Mouse (Mus musculus) hindbrain, embryonic 12.5 days (tissue): ENCODE results near the gene Ak2. TPM values are rescaled to one million over a fixed set of nuclear protein-coding genes. Genes with fewer than 3 reads are reported as not detected.
A peak's percentile ranks its signal among the peaks of the same experiment; 100 is the strongest.

ENCODE experiments used
- ATAC-seq: fragments of 200-750 bp; cut with Nextera tagmentation; 2 replicates; pipeline ENCODE4 v1.8.0; 2017; ENCODE audit warnings: moderate TSS enrichment; ENCODE audit not compliant: low FRiP score
- H3K27ac ChIP-seq: fragments of 300-500 bp; sonication (generic); 2 replicates; pipeline ENCODE4 v1.5.1; 2016; ENCODE audit warnings: mild to moderate bottlenecking
- H3K27me3 ChIP-seq: fragments of 300-500 bp; sonication (generic); 2 replicates; pipeline ENCODE4 v1.6.1; 2016; ENCODE audit warnings: mild to moderate bottlenecking
- H3K36me3 ChIP-seq: fragments of 300-500 bp; sonication (generic); 2 replicates; pipeline ENCODE4 v1.6.1; 2016; ENCODE audit warnings: mild to moderate bottlenecking
- H3K4me1 ChIP-seq: fragments of 300-500 bp; sonication (generic); 2 replicates; pipeline ENCODE4 v1.6.1; 2016
- H3K4me2 ChIP-seq: fragments of 300-500 bp; sonication (generic); replicated peaks from 2 replicates; pipeline ENCODE4 v1.6.1; 2016; ENCODE audit warnings: mild to moderate bottlenecking
- H3K4me3 ChIP-seq: fragments of 300-500 bp; sonication (generic); 2 replicates; pipeline ENCODE4 v1.5.1; 2016; ENCODE audit warnings: mild to moderate bottlenecking
- H3K9ac ChIP-seq: fragments of 300-500 bp; sonication (generic); 2 replicates; pipeline ENCODE4 v1.6.1; 2016; ENCODE audit warnings: mild to moderate bottlenecking, moderate library complexity
- H3K9me3 ChIP-seq: fragments of 300-500 bp; sonication (generic); replicated peaks from 2 replicates; pipeline ENCODE4 v1.6.1; 2016; ENCODE audit warnings: mild to moderate bottlenecking
- WGBS: fragments of 180-500 bp; shearing (Covaris S2); methylation state at CpG from one replicate; pipeline ENCODE4 v1.1.7; 2016; 5-methylcytosine and 5-hydroxymethylcytosine counted together
- polyA plus RNA-seq: library from polyadenylated mRNA; unstranded; fragments of >200 nt; fragmentation: Nextera tagmentation; extraction: Ambion mirVana; gene quantifications from 2 replicates; pipeline ENCODE4 v1.2.1, GENCODE M21; 2016

Ak2 gene
- 122 and 128 TPM in 2 replicates for polyA plus RNA-seq

- Histone ChIP-seq H3K4me2 (peak within 1 kb of the TSS; percentile 23; the same call in 1 of the 2 replicates), H3K27ac (no peak within 1 kb of the TSS), H3K4me1 (peaks cover 18% of the 10 kb centered on the region), H3K9me3 (no peaks in the 10 kb centered on the region), H3K36me3 (no peaks in the 10 kb centered on the region), H3K4me3 (peak within 1 kb of the TSS; percentile 80; the same call in 1 of the 2 replicates), H3K9ac (no peak within 1 kb of the TSS), H3K27me3 (no peaks in the 10 kb centered on the region; the same call in 1 of the 2 replicates)
- no peak for ATAC-seq
- 93% methylated on average over 9 of the region's 9 CpGs for WGBS
Measured at GRCm38 (mm10) chr4:128991500-128992008, at the start of gene Ak2. TSS of gene Ak2 (plus strand) at chr4:128991958.

DNA sequence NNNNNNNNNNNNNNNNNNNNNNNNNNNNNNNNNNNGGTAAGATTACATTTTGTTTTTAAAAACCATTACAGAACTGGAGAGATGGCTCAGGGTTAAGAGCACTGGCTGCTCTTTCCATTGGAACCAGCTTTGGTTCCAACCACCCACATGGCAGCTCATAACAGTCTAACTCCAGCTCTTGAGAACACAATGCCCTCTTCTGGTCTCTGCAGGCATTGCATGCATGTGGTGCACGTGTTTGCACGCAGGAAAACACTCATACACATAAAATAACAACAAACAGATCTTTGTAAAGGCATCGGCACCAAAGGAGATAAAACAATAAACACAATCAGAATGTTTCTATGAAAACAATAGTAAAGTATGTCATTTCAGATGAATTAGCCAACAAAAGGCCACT is 49.4 kb upstream of the Ak2 start:
- Histone ChIP-seq H3K27ac (no peak overlapping the region), H3K9me3 (no peaks in the 10 kb centered on the region), H3K9ac (no peak overlapping the region), H3K27me3 (no peaks in the 10 kb centered on the region), H3K4me1 (peaks cover 1% of the 10 kb centered on the region; the same call in 1 of the 2 replicates), H3K36me3 (no peaks in the 10 kb centered on the region), H3K4me3 (no peak overlapping the region), H3K4me2 (no peak overlapping the region)
- ATAC-seq = no peak
- 48% methylated on average over 3 of the region's 3 CpGs for WGBS

- H3K36me3 ChIP-seq = no peaks in the 10 kb centered on the region
- peaks cover 5% of the 10 kb centered on the region; the same call in 1 of the 2 replicates for H3K4me1 ChIP-seq
- no peaks in the 10 kb centered on the region for H3K9me3 ChIP-seq
- no peak overlapping the region for H3K9ac ChIP-seq
- 77% methylated on average over 9 of the region's 9 CpGs for WGBS
- H3K4me2 ChIP-seq = no peak overlapping the region
- H3K27me3 ChIP-seq = no peaks in the 10 kb centered on the region
- H3K27ac ChIP-seq = no peak overlapping the region
- no peak for ATAC-seq
- no peak overlapping the region for H3K4me3 ChIP-seq
Measured at GRCm38 (mm10) chr4:128946736-128947135, 45.0 kb upstream of the Ak2 start.

- Histone ChIP-seq H3K27me3 (no peaks in the 10 kb centered on the region), H3K4me1 (peaks cover 5% of the 10 kb centered on the region; the same call in 1 of the 2 replicates), H3K9me3 (no peaks in the 10 kb centered on the region), H3K4me3 (no peak overlapping the region), H3K4me2 (peak overlapping the region; percentile 31), H3K9ac (no peak overlapping the region), H3K36me3 (no peaks in the 10 kb centered on the region), H3K27ac (no peak overlapping the region)
- WGBS = 19% methylated on average over 18 of the region's 18 CpGs
- ATAC-seq = no peak
Measured at GRCm38 (mm10) chr4:128947326-128947933, 44.3 kb upstream of the Ak2 start.

DNA sequence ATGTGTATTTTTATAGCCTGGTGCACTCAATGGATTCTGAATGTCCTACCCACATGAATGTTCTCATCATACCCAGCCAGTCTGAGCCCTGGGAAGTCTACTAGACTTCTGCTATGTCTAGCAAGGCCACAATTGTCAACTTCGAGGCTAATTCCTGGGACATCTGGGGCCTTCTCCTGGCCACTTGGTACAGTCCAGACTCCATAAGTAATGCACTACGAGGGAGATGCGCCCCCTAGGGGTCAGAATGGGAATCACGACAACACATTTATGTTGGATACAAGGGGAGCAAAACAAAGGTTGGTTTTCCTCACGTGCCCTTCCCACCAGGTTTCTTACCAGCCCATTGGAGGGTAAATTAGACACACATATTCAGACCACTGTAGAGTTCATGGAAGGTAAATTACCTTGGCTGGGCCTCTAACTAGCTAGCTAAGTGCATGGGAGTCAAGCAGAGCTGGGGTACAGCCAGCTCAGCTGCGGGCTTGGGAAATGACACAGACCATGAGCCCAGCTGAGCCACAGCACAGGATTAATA is 43.6 kb upstream of the Ak2 start:
- Histone ChIP-seq H3K27ac (no peak overlapping the region), H3K4me3 (no peak overlapping the region), H3K27me3 (no peaks in the 10 kb centered on the region), H3K4me1 (peaks cover 5% of the 10 kb centered on the region; the same call in 1 of the 2 replicates), H3K4me2 (no peak overlapping the region), H3K9ac (no peak overlapping the region), H3K36me3 (no peaks in the 10 kb centered on the region), H3K9me3 (no peaks in the 10 kb centered on the region)
- ATAC-seq = no peak
- 31% methylated on average over 6 of the region's 6 CpGs for WGBS

GRCm38 (mm10) chr4:128949470-128950005 is 42.2 kb upstream of the Ak2 start:
- 52% methylated on average over 15 of the region's 15 CpGs for WGBS

GRCm38 (mm10) chr4:128950461-128950860 is 41.3 kb upstream of the Ak2 start:
- H3K27me3 ChIP-seq = no peaks in the 10 kb centered on the region
- H3K27ac ChIP-seq = no peak overlapping the region
- no peak for ATAC-seq
- no peaks in the 10 kb centered on the region for H3K36me3 ChIP-seq
- no peaks in the 10 kb centered on the region for H3K9me3 ChIP-seq
- H3K4me2 ChIP-seq = no peak overlapping the region
- H3K4me1 ChIP-seq = peaks cover 10% of the 10 kb centered on the region
- no peak overlapping the region for H3K4me3 ChIP-seq
- no peak overlapping the region for H3K9ac ChIP-seq
- 82% methylated on average over 5 of the region's 5 CpGs for WGBS

More at GRCm38 (mm10) chr4:128949470-128950005, 42.2 kb upstream of the Ak2 start:
- Histone ChIP-seq H3K4me2 (no peak overlapping the region), H3K4me3 (no peak overlapping the region), H3K9ac (no peak overlapping the region), H3K36me3 (no peaks in the 10 kb centered on the region), H3K27ac (no peak overlapping the region), H3K9me3 (no peaks in the 10 kb centered on the region), H3K4me1 (peaks cover 5% of the 10 kb centered on the region; the same call in 1 of the 2 replicates), H3K27me3 (no peaks in the 10 kb centered on the region)
- ATAC-seq = no peak

- Histone ChIP-seq H3K4me3 (no peak overlapping the region), H3K27me3 (peaks cover 5% of the 10 kb centered on the region; the same call in 1 of the 2 replicates), H3K9me3 (no peaks in the 10 kb centered on the region), H3K36me3 (no peaks in the 10 kb centered on the region), H3K27ac (no peak overlapping the region), H3K9ac (no peak overlapping the region), H3K4me1 (peaks cover 12% of the 10 kb centered on the region), H3K4me2 (no peak overlapping the region)
- ATAC-seq = no peak
- 83% methylated on average over 5 of the region's 5 CpGs for WGBS
Measured at GRCm38 (mm10) chr4:128953851-128954250, 37.9 kb upstream of the Ak2 start.

GRCm38 (mm10) chr4:128957155-128957911 is 34.4 kb upstream of the Ak2 start:
- WGBS = 36% methylated on average over 11 of the region's 11 CpGs
- Histone ChIP-seq H3K27ac (peak overlapping the region; percentile 14; the same call in 1 of the 2 replicates), H3K9ac (no peak overlapping the region), H3K4me1 (peaks cover 22% of the 10 kb centered on the region), H3K4me2 (no peak overlapping the region), H3K27me3 (peaks cover 16% of the 10 kb centered on the region), H3K4me3 (no peak overlapping the region), H3K36me3 (no peaks in the 10 kb centered on the region), H3K9me3 (no peaks in the 10 kb centered on the region)
- no peak for ATAC-seq

DNA sequence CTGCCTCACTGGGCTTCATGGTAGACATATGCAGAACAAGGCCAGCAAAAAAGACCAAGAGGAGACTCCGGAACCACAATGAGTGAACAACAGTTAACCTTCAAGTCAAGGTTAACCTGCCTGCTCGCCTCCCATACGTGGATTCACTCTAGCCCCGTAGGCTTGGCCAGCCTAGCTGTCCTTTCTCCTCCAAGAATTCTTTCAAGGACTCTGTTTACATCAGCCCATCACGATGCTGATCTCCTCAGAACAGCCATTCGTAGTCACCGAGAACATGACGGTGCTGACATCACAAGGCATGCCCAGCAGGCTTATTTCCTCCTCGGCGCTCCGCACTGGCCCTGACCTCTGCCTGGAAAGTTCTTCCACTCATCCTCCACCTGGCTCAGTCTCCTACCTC is 33.6 kb upstream of the Ak2 start:
- Histone ChIP-seq H3K27ac (0 out of 2 replicates have a peak overlapping the region, but pooled peaks have one; percentile 14), H3K9me3 (no peaks in the 10 kb centered on the region), H3K4me3 (no peak overlapping the region), H3K4me1 (peaks cover 25% of the 10 kb centered on the region), H3K9ac (no peak overlapping the region), H3K4me2 (no peak overlapping the region), H3K36me3 (no peaks in the 10 kb centered on the region), H3K27me3 (peaks cover 16% of the 10 kb centered on the region)
- ATAC-seq = no peak
- WGBS = 85% methylated on average over 11 of the region's 11 CpGs

DNA sequence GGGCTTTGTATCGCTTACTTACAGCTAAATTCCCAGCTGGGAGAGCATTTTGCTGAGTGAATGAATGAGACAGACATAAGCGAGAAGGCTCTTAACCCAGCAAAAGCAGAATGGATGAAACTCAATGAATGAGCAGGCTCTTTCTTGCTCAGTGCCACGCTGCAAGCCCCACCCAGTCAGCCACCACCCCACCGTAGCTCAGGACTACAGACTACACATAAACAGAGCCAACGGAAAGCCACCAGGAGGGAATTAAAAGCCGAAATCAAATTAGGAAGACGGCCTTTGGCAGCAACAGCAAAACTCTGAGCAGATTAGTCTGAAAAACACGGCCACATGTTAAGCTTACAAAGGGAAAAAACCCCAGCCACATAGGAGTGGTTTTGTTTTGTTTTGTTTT is 32.9 kb upstream of the Ak2 start:
- H3K4me1 ChIP-seq = peaks cover 26% of the 10 kb centered on the region

DNA sequence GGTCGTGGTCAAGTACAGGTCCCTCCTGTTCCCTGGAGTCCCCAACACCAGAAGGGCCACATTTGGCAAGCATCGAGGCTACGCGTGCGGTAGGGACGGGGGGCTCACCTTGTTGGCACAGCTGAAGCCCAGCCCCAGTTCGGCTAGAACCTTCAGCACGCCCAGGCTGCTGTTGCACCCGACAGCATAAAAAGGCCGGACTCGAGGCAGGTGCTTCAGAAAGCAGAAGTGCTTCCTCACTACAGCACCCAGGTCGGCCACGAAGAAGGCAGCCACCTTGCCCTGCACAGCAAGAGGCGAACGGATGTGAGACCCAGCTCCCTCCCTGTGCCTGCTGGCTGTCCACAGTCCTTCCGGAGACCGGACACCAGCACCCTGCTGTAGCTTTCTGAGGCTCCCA is 32.1 kb upstream of the Ak2 start:
- Histone ChIP-seq H3K9ac (no peak overlapping the region), H3K27ac (no peak overlapping the region), H3K36me3 (no peaks in the 10 kb centered on the region), H3K4me1 (peaks cover 26% of the 10 kb centered on the region), H3K9me3 (no peaks in the 10 kb centered on the region), H3K4me3 (no peak overlapping the region), H3K27me3 (peaks cover 22% of the 10 kb centered on the region), H3K4me2 (no peak overlapping the region)
- WGBS = 87% methylated on average over 17 of the region's 17 CpGs
- ATAC-seq = no peak

More for the DNA sequence above, 32.9 kb upstream of the Ak2 start:
- Histone ChIP-seq H3K9ac (no peak overlapping the region), H3K27ac (no peak overlapping the region), H3K27me3 (peaks cover 18% of the 10 kb centered on the region), H3K36me3 (no peaks in the 10 kb centered on the region), H3K4me2 (no peak overlapping the region), H3K9me3 (no peaks in the 10 kb centered on the region), H3K4me3 (no peak overlapping the region)
- WGBS = 64% methylated on average over 8 of the region's 8 CpGs
- ATAC-seq = no peak
